Mouse (Mus musculus) olfactory bulb, adult 2 months (tissue): ENCODE measurements around the gene Tdp1.

ENCODE experiments used
- CTCF ChIP-seq: fragments of 200-500 bp; IDR thresholded peaks from 2 replicates; pipeline ENCODE4 v1.5.1; 2012; ENCODE audit warnings: low read depth, mild to moderate bottlenecking, low read length, moderate library complexity; ENCODE audit not compliant: insufficient read depth
- POLR2A ChIP-seq: fragments of 200-500 bp; IDR thresholded peaks from 2 replicates; pipeline ENCODE4 v1.6.1; 2012; ENCODE audit warnings: mild to moderate bottlenecking, low read depth, low read length, moderate library complexity; ENCODE audit not compliant: insufficient read depth

DNA sequence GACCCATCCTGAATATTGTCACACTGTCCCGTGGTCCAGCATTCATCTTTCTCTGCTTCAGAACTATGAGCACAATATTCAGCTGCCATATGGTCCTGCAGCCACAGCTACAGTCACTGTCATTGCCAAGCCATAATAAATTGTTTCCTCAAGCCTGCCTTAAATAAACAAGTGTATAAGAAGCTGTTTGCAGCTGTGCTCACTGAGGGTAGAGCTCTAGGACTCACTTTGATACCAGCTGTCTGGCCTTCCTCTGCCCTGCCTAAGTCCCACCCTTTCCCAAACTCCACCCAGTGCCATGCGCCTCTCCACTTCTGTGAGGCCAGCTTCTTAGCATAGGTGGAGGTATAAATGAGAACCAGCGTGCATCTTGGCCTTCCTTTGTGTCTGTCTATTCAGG is 49.3 kb downstream of the Tdp1 start:
- TF ChIP-seq CTCF, result no peak
- no peak for TF ChIP-seq POLR2A
